Mouse (Mus musculus) embryonic facial prominence, embryonic 15.5 days (tissue): ENCODE data around the gene Ampd3. TPM values are rescaled to one million over a fixed set of nuclear protein-coding genes. Genes with fewer than 3 reads are reported as not detected.

Experiments used
- ATAC-seq: fragments of 200-750 bp; cut with Nextera tagmentation; 2 replicates; pipeline ENCODE4 v1.8.0; 2017; ENCODE audit warnings: low read depth, moderate TSS enrichment; ENCODE audit not compliant: insufficient number of reproducible peaks, low FRiP score, low TSS enrichment
- H3K27ac ChIP-seq: fragments of 300-500 bp; sonication (generic); replicated peaks from 2 replicates; pipeline ENCODE4 v1.5.1; 2015; ENCODE audit warnings: mild to moderate bottlenecking, inconsistent platforms
- H3K27me3 ChIP-seq: fragments of 300-500 bp; sonication (generic); 2 replicates; pipeline ENCODE4 v1.6.1; 2015; ENCODE audit warnings: inconsistent platforms
- H3K36me3 ChIP-seq: fragments of 300-500 bp; sonication (generic); 2 replicates; pipeline ENCODE4 v1.6.1; 2015; ENCODE audit warnings: mild to moderate bottlenecking, inconsistent platforms
- H3K4me1 ChIP-seq: fragments of 300-500 bp; sonication (generic); 2 replicates; pipeline ENCODE4 v1.6.1; 2015; ENCODE audit warnings: inconsistent platforms
- H3K4me2 ChIP-seq: fragments of 300-500 bp; sonication (generic); replicated peaks from 2 replicates; pipeline ENCODE4 v1.6.1; 2015; ENCODE audit warnings: mild to moderate bottlenecking, inconsistent platforms
- H3K4me3 ChIP-seq: fragments of 300-500 bp; sonication (generic); replicated peaks from 2 replicates; pipeline ENCODE4 v1.5.1; 2015; ENCODE audit warnings: mild to moderate bottlenecking, inconsistent platforms
- H3K9ac ChIP-seq: fragments of 300-500 bp; sonication (generic); 2 replicates; pipeline ENCODE4 v1.6.1; 2015; ENCODE audit warnings: inconsistent platforms
- H3K9me3 ChIP-seq: fragments of 300-500 bp; sonication (generic); replicated peaks from 2 replicates; pipeline ENCODE4 v1.6.1; 2016; ENCODE audit warnings: inconsistent platforms
- WGBS: fragments of 180-500 bp; shearing (Covaris S2); methylation state at CpG from one replicate; pipeline ENCODE4 v1.1.7; 2015; 5-methylcytosine and 5-hydroxymethylcytosine counted together
- polyA plus RNA-seq: library from polyadenylated mRNA; unstranded; fragments of >200 nt; fragmentation: Nextera tagmentation; extraction: Ambion mirVana; gene quantifications from 2 replicates; pipeline ENCODE4 v1.2.1, GENCODE M21; 2015

Ampd3 gene
- 10.6 and 11.1 TPM in 2 replicates for polyA plus RNA-seq

DNA sequence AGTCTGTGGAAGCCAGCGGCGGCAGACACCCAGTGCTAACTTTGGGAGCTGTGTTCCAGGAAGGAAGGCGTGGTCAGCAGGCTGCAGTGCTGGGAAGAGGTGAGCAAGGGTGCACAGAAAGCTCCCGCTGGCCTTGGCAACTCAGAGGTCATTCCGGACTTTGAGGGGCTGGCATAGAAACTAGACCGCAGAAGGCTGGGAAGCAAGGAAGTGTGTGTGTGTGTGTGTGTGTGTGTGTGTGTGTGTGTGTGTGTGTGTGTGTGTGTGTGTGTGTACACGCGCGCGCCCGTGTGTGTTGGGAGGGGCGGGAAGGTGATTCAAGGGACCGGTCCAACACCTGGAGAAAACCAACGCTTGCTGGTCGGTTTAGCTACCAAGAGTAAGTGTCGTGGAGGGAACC, at the start of gene Ampd3:
Ampd3 (plus strand) TSS at position 206 of the 400 bp plus-strand sequence.
- H3K4me2 ChIP-seq: peak within 1 kb of the TSS; percentile 99
- H3K36me3 ChIP-seq: no peaks in the 10 kb centered on the region
- H3K4me1 ChIP-seq: peaks cover 19% of the 10 kb centered on the region
- 28% methylated on average over 15 of the region's 16 CpGs for WGBS
- peaks cover 4% of the 10 kb centered on the region; the same call in 1 of the 2 replicates for H3K27me3 ChIP-seq
- no peak for ATAC-seq
- H3K9ac ChIP-seq: peak within 1 kb of the TSS; percentile 60
- peak within 1 kb of the TSS; percentile 58 for H3K4me3 ChIP-seq
- no peaks in the 10 kb centered on the region for H3K9me3 ChIP-seq
- peak within 1 kb of the TSS; percentile 58; the same call in 1 of the 2 replicates for H3K27ac ChIP-seq

DNA sequence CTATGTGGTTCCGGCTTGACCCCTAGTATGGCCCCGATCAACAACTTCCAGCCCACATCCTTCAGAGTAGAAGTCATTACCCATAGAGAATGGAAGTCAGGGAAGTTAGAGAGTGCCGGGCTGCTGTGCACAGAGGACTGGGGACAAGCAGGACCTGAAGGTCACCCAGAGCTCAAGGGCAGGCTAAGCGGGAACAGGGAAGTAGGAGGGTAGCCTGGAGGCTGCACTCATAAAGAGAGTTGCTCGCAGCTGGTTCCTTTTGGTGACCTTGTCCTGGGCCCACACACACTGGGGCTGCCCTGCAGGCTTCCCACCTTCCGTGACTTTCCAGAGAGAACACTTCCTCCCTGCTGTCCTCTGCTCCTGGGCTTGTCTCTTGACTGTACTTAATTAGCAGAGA, 49.5 kb upstream of the Ampd3 start:
- no peaks in the 10 kb centered on the region for H3K27me3 ChIP-seq
- no peaks in the 10 kb centered on the region for H3K36me3 ChIP-seq
- ATAC-seq: no peak
- no peaks in the 10 kb centered on the region for H3K4me1 ChIP-seq
- no peak overlapping the region for H3K4me2 ChIP-seq
- WGBS: 75% methylated on average over 6 of the region's 6 CpGs
- H3K27ac ChIP-seq: no peak overlapping the region
- no peaks in the 10 kb centered on the region for H3K9me3 ChIP-seq
- no peak overlapping the region for H3K9ac ChIP-seq
- no peak overlapping the region for H3K4me3 ChIP-seq

DNA sequence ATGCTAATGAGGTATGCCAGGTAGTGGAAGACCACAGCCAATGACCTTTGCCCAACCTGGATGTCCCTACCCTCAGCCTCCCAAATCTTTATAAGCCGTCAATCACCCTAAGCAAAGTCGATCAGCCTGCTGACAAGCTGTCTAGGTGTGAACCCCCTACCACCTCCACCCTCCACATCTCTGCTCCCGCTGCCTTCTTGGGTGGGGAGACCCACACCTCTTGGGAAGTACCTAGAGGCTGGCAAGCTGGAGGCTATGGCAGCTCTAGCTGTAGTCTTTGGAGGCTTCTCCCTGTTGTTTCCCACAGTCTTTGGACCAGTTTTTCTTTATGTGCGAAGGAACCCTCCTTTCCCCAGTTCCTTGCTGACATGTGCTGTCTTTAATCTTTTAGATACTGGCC, 48.1 kb upstream of the Ampd3 start:
- H3K36me3 ChIP-seq: no peaks in the 10 kb centered on the region
- no peak for ATAC-seq
- no peak overlapping the region for H3K4me3 ChIP-seq
- H3K27me3 ChIP-seq: no peaks in the 10 kb centered on the region
- H3K9ac ChIP-seq: no peak overlapping the region
- no peak overlapping the region for H3K27ac ChIP-seq
- H3K9me3 ChIP-seq: no peaks in the 10 kb centered on the region
- 73% methylated on average over 4 of the region's 4 CpGs for WGBS
- no peak overlapping the region for H3K4me2 ChIP-seq
- H3K4me1 ChIP-seq: no peaks in the 10 kb centered on the region

DNA sequence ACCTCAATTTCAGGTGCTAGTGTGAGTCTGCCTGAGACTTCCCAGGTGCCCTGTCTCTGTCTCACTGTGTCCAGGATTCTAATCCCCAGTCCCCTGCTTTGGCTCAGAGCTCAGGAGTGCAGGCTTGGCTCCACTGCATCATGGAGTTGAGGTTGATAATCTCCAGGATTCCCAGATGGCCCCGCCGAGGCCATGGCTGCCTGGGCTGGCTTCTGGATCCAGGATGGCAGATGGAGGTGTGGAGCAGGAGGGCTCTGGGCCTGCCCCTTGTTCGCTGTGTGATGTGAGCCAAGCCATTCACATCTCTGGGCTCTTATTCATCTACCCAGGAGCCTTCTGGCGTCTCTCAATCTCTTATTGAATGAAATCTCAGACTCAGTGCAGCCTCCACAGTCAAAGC, 45.8 kb upstream of the Ampd3 start:
- no peak overlapping the region for H3K27ac ChIP-seq
- ATAC-seq: no peak
- no peak overlapping the region for H3K9ac ChIP-seq
- H3K4me2 ChIP-seq: no peak overlapping the region
- H3K4me1 ChIP-seq: no peaks in the 10 kb centered on the region
- WGBS: 82% methylated on average over 4 of the region's 4 CpGs
- no peaks in the 10 kb centered on the region for H3K9me3 ChIP-seq
- H3K27me3 ChIP-seq: no peaks in the 10 kb centered on the region
- no peak overlapping the region for H3K4me3 ChIP-seq
- no peaks in the 10 kb centered on the region for H3K36me3 ChIP-seq

DNA sequence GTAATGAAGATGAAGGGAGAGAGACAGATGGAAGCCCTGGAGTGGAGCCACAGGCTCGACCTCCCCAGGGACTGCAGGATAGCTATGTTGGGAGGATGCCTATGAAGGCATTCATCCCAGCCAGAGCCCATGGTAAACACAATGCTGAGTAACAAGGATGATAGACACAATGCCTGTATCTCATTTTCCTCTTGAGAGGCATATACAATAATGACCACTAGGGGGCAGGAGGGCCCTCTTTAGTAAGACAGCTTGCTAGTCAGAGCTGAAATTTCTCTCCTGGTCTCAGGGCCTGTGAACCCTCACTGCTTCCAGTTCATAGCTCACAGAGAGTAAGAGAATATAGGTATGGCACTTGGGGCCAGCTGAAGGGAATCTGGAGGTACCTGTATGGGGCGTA, 41.0 kb upstream of the Ampd3 start:
- Histone ChIP-seq H3K9me3 (no peaks in the 10 kb centered on the region), H3K36me3 (no peaks in the 10 kb centered on the region), H3K4me2 (no peak overlapping the region), H3K27me3 (no peaks in the 10 kb centered on the region), H3K27ac (no peak overlapping the region), H3K4me3 (no peak overlapping the region), H3K9ac (no peak overlapping the region), H3K4me1 (peaks cover 10% of the 10 kb centered on the region; the same call in 1 of the 2 replicates)
- ATAC-seq: no peak
- 24% methylated on average over 2 of the region's 2 CpGs for WGBS

DNA sequence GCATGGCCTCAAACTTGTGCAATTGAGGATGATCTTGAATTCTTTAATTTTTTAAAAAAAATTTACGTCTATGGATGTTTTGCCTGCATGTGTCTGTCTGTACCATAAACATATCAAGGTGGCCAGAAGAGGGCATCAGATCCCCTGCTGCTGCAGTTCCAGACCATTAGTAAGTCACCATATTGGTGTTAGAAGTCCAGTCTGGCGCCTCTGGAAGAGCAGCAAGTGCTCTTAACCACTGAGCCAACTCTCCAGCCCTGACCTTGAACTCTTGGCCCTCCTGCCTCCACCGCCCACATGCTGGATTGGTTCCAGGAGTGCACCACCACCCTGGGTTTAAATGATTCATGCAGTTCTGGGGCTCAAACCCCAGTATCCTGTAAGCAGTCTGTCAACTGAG, 39.1 kb upstream of the Ampd3 start:
- H3K4me1 ChIP-seq: peaks cover 12% of the 10 kb centered on the region; the same call in 1 of the 2 replicates
- no peak overlapping the region for H3K4me3 ChIP-seq
- H3K4me2 ChIP-seq: no peak overlapping the region
- no peak for ATAC-seq
- H3K27ac ChIP-seq: no peak overlapping the region
- H3K9ac ChIP-seq: no peak overlapping the region
- no peaks in the 10 kb centered on the region for H3K27me3 ChIP-seq
- 51% methylated on average over 3 of the region's 3 CpGs for WGBS
- no peaks in the 10 kb centered on the region for H3K9me3 ChIP-seq
- H3K36me3 ChIP-seq: no peaks in the 10 kb centered on the region

DNA sequence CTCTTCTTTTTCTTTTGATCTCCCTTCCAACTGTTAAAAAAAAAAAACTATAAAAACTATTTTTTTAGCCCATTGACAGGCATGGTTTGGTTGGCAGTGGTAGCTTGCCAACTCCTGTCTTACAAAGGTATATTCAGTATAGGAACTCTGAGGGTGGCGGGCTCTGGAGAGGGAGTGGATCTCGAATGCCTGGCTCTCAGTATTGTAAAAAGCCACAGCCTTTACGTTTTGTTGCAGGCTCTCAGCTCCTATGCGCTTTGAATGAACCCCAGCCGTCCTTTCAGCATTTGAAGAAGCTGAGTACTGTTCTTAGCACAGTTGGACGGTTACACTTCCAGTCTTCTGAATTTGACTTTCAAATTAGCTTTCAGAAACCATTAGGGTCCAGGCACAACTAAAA, 38.7 kb upstream of the Ampd3 start:
- Histone ChIP-seq H3K9ac (no peak overlapping the region), H3K36me3 (no peaks in the 10 kb centered on the region), H3K4me3 (no peak overlapping the region), H3K27me3 (no peaks in the 10 kb centered on the region), H3K9me3 (no peaks in the 10 kb centered on the region), H3K4me2 (no peak overlapping the region), H3K27ac (no peak overlapping the region), H3K4me1 (peaks cover 12% of the 10 kb centered on the region; the same call in 1 of the 2 replicates)
- 53% methylated on average over 6 of the region's 6 CpGs for WGBS
- ATAC-seq: no peak

DNA sequence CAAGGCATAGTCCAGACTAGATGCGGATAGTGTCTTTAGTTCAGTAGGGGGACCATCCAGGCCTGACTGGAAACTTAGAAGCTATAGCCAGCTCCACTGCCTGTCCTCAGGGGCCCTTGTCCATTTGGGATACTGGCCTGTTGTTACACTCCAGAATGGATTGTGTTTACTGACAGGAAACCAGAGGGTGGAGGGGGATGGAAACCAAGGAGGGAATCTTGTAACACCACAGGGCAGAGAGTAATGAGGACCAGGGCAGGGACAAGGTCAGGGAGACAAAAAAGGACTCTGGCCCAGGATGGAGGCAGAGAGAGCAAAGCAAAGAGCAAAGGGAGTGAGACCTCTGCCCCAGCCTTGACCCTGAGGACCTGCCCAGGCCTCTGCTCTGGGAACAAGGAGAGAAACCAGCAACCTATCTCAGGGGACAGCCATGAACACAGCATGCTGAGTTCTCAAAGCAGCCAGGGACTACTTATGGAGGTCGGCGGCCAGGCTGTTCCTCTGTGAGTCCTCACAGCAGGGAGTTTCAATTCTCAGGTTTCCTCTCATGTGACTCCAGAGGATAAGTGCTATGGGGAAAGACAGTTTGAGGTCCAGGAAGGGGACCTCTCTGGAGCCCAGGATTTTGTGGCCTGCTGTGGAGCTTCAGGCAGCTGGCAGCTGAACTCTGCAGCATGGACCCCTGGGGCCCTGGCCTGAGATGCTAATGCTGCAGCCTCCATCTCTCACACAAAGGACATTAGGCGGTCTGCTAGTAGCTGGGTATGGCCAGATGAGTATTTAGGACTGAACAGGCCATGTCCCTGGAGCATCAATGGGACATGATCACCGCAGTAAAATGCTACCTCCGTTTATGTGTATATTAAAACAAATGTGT, 36.7 kb upstream of the Ampd3 start:
- no peak overlapping the region for H3K27ac ChIP-seq
- H3K4me2 ChIP-seq: no peak overlapping the region
- no peak overlapping the region for H3K9ac ChIP-seq
- ATAC-seq: no peak
- no peaks in the 10 kb centered on the region for H3K36me3 ChIP-seq
- H3K9me3 ChIP-seq: no peaks in the 10 kb centered on the region
- peaks cover 12% of the 10 kb centered on the region; the same call in 1 of the 2 replicates for H3K4me1 ChIP-seq
- no peaks in the 10 kb centered on the region for H3K27me3 ChIP-seq
- 66% methylated on average over 6 of the region's 6 CpGs for WGBS
- H3K4me3 ChIP-seq: no peak overlapping the region

DNA sequence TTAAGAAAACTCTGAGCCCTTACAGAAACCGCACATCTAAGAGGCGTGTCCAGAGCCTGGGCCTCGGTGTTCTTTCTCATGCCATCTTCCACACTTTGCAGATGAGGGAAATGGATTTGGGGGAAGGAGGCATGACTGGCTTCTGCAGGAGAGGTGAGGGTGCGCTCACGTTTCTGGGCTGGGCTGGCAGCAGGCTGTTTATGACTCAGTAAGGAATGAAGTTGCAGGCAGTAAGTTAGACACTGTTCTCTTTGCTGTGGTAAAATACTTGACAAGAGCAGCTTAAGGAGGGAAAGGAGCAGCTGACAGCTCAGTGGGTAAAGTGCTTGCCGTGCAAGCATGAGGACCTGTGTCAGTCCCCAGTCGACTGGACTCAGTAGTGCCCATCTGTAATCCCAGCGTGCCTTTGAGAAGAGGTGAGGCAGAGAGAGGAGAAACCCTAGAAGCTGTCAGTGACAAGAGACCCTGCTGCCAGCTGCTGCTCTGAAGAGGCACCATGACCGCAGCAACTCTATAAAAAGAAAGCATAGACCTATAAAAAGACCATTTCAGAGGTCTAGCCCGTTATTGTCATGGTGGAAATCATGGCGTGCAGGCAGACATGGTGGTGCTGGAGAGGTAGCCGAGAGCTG, 35.9 kb upstream of the Ampd3 start:
- no peak overlapping the region for H3K4me3 ChIP-seq
- no peaks in the 10 kb centered on the region for H3K36me3 ChIP-seq
- H3K27me3 ChIP-seq: no peaks in the 10 kb centered on the region
- no peak overlapping the region for H3K4me2 ChIP-seq
- no peak overlapping the region for H3K9ac ChIP-seq
- H3K4me1 ChIP-seq: peaks cover 12% of the 10 kb centered on the region; the same call in 1 of the 2 replicates
- ATAC-seq: no peak
- no peak overlapping the region for H3K27ac ChIP-seq
- 70% methylated on average over 12 of the region's 12 CpGs for WGBS
- no peaks in the 10 kb centered on the region for H3K9me3 ChIP-seq

DNA sequence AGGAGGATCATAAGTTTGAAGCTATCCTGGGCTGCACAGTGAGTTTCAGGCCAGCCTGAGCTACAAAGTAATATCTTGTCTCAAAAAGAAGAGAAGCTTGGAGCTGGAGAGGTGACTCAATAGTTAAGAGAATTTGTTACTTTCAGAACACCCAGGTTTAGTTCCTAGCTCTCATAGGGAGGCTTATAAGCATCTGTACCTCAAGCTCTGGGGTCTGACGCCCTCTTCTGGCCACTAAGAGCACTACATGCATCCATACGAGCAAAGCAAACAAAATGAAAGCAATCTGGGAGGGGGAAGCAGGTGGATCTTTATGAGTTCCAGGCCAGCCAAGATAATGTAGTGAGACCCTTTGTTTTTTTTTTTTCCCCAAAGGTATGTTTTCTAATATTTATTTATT, 31.1 kb upstream of the Ampd3 start:
- 44% methylated on average over 2 of the region's 2 CpGs for WGBS
- H3K4me2 ChIP-seq: no peak overlapping the region
- H3K4me1 ChIP-seq: peaks cover 17% of the 10 kb centered on the region
- no peak overlapping the region for H3K9ac ChIP-seq
- no peak for ATAC-seq
- no peak overlapping the region for H3K27ac ChIP-seq
- H3K4me3 ChIP-seq: no peak overlapping the region
- no peaks in the 10 kb centered on the region for H3K36me3 ChIP-seq
- no peaks in the 10 kb centered on the region for H3K9me3 ChIP-seq
- H3K27me3 ChIP-seq: no peaks in the 10 kb centered on the region

DNA sequence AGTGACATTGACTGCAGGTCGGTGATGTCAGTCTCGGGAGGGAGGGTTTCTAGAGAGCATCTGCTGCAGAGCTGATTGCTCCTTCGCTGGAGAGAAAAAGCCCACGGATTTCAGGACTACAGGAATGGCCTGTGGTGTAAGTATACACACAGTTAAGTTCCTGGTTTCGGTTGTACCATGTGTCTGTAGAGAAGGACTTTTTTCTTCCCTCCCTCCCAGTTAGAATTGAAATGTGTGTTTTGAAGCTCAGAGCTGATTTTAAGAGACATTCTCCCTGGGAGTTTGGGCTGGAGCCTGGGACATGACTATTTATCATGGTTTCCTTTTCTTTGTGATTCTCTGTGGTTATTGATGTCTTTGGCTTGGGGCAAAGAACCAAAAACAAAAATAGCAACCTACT, 28.2 kb upstream of the Ampd3 start:
- no peaks in the 10 kb centered on the region for H3K36me3 ChIP-seq
- H3K9me3 ChIP-seq: no peaks in the 10 kb centered on the region
- no peak overlapping the region for H3K4me3 ChIP-seq
- H3K27me3 ChIP-seq: no peaks in the 10 kb centered on the region
- no peak overlapping the region for H3K4me2 ChIP-seq
- ATAC-seq: no peak
- H3K9ac ChIP-seq: no peak overlapping the region
- H3K27ac ChIP-seq: peak overlapping the region; percentile 58
- peaks cover 13% of the 10 kb centered on the region for H3K4me1 ChIP-seq
- 28% methylated on average over 5 of the region's 5 CpGs for WGBS
